Mouse (Mus musculus) layer of hippocampus, postnatal 10 days (tissue): Measurements from ENCODE around the gene Gm10803. TPM values are rescaled to one million over a fixed set of nuclear protein-coding genes. Genes with fewer than 3 reads are reported as not detected.

Experiments
- DNase-seq, 2 experiments: peaks; one replicate each; pipeline ENCODE4 v3.0.0; 2021; ENCODE audit warnings: low spot score in 2 of 2
- total RNA-seq, 2 experiments: library from RNA; stranded (reverse); gene quantifications; 2 replicates each; pipeline ENCODE4 v1.2.3; 2021

Gm10803 gene
- total RNA-seq, 2 experiments from 2014 or later, result not detected

DNA sequence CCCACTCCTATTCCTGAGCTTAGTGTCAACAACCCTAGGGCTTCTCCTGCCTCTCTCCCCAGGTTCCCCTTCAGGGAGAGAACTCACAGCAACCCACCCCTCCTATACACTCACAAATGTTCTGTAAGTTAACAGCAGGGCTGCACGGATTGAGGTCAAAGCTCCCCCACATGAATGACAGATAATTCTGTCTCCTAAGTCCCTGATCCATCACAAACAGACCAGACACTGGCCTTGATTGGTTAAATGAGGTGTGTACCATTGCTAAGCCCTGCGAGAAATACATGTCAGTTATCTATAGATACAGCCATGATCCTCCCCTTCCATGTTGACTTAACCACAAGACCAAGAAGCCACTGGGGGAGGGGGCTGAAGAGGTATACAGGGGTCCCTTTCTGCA lies 31.3 kb downstream of the Gm10803 start:
- DNase-seq, result no peak

DNA sequence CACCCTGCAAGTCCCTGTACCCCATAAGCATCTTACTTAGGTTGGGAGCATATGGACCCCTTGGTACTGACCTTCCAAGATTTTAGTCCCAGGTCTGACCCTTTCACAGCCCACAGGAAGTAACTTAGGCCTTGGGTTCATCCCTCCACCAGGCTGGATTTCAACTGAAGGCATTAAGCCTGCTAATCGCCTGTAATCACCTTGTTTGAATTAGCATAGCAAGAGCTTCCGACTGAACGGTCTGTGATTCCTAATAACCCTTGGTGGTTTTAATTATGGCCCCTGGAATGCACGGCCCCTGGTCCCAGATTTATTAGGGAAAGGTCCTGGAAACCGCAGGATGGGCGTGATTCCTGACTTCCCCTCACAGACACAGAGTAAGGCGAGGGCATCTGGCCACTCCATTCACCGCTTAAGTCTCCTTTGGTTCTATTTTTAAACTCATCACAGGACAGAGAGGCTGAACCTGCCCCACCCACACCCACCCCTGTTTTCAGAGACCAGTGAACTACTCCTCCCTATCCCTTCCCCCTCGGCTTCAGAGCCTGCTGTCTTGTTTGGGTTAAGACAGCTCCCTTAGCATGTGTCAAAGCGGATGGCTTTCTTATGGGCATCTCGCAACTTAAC lies 31.9 kb downstream of the Gm10803 start:
- no peak for DNase-seq

- no peak for DNase-seq
These were observed 32.8 kb downstream of the Gm10803 start for GRCm38 (mm10) chr2:93593121-93593520.

DNA sequence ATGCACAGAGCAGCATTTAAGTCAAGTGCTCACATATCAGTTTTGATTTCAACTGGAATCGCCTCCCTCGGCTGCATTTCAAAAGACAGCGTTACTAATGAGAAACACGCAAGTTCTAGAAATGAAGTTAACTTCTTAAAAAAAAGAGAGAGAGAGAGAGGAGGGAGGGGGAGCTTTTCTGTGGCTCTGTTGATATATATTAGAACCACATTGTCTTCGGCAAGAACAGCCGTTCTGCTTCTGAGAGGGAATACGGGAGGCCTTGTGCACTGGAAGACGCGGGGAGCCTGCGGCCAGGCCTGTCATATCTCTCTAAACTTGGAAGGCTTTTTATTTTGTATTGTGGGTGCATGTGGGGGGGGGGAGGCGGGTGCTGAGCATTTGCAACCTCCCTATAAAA lies 36.8 kb downstream of the Gm10803 start:
- no peak for DNase-seq

DNA sequence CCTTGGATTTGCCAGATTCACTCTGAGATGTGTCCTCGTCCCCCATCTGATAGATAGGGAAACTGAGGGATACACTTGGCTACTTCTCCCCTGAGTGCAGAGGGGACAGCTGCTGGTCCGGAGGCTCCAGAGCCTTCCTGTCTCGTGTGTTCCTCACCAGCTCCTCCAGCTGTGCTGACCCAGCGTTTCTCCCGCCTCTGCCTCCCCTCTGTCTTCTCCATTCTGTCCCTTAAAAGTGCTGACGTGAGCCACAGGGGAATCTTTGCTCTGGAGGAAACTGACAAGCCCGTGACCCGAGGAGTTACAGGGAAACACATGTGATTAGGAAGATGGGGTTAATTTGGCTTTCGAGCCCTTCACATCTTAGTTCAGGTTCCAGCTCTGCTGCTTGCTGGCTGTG lies 39.4 kb downstream of the Gm10803 start:
- peak in 1 of 2 experiments; percentile 19 for DNase-seq

DNA sequence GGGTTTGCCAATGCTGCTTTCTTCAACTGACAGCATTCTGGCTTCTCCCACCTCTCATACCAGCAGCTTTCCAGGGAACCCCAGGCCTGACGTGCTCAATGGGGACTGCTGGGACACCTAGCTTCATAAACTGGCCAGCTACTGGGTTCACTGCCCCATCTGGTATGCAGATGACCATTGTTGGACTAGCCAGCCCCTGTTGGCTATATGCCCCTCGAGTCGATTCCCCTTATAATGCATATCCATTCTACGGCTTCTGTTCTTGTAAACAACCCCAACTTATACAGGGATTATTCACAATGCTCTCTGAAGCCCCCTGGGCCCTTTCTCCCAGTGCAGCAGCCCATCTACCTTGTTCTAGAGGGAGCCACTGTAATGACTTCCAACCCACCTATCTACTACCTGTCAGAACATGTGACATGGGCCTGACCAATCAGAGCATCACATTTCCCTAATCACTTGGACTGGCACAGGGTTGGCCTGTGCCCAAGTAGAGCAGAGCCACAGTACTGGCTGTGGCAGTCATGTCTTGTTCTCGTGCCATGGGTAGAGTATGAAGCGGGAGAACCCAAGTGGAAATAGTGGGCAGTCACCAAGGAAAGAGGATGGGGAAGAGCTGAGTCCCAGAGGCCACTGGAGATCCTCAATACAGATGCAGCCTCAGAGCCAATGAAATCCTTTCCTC lies 44.4 kb downstream of the Gm10803 start:
- DNase-seq, result no peak

GRCm38 (mm10) chr2:93608800-93609199 lies 48.4 kb downstream of the Gm10803 start:
- DNase-seq, result no peak

DNA sequence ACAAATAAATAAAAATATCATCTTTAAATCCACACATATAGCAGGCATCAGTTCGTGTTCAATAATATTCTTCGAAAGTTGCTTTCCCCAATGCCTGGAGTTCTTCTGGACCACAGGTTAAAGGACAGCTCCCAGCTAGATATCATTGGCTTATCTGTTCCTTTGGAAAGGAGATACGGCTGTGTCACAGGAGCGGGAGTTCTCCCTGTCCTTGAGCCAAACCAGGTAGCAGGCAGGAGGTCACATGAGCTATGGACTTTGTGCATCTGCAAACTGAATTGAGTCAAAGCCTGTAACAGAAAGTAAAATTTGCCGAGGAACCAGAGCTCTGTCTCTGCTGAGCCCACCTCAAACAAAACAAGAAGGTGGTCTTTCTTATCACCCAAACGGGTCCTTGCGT lies 52.7 kb downstream of the Gm10803 start:
- DNase-seq, result no peak

Other genes with a start within 250 kb of the Gm10803 start
- gene Tspan18, start 226.1 kb upstream of the Gm10803 start, total RNA-seq, result 10 to 100 TPM; 53.3 to 55.7 TPM
- 10 to 100 TPM; 11.4 to 12.4 TPM for gene Cd82, start 97.4 kb upstream of the Gm10803 start, total RNA-seq
- 1 to 10 TPM in 1 of 2 experiments, under 1 TPM in 1; 0.94 to 1.2 TPM for gene Alx4, start 81.8 kb downstream of the Gm10803 start, total RNA-seq